Mouse (Mus musculus) liver, adult 2 months (tissue): ENCODE data around the gene Odf3l2.

Experiments used
- CTCF ChIP-seq: fragments of 200-500 bp; IDR thresholded peaks from 2 replicates; pipeline ENCODE4 v1.5.1; 2011; ENCODE audit warnings: low read depth, low read length, control low read depth
- POLR2A ChIP-seq: fragments of 200-500 bp; IDR thresholded peaks from 2 replicates; pipeline ENCODE4 v1.6.1; 2011; ENCODE audit warnings: low read length, control low read depth; ENCODE audit not compliant: insufficient read depth; ENCODE audit errors: extremely low read depth

DNA sequence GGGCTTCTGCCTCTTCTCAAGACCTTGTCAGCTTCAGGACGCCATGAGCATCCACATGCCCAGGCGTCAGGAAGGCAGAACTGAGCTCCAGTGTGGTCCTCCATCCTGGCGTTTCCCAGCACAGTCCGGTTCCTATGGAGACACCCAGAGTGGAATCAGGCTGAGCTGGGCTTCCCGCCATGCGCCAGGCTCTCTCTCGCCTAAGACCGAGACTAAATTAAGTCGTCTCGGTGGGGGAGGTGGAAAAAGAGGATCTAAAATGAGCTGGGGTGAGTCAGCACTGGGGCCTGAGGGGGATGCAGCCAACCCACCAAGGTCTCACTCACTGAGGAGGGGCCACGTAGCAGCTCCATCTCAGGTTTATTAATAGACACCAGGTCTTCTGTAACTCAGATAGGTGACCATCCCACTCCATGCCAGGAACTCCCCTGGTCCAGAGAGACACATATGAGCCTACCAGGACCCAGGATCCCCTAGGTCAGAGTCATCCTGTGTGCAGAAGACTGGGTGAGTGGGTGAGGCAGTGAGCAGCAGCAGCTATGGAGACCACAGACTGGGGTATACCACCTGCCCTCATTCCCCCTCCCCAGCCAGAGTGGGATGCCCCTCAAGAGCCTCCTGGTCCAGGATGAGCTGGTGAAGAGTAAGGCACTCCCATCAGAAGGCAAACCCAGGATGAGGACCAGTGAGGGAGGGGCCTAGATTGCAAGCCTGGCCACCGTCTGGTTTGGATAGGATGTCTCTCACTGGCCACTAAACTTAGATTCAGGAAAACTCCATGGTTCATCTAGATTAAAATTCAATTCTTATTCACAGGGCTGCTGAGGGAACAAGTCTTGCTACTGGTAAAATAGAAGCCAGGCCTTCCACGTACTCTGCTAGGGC, 48.2 kb downstream of the Odf3l2 start:
- TF ChIP-seq CTCF, result no peak
- no peak for TF ChIP-seq POLR2A
